Mouse (Mus musculus) limb, embryonic 11.5 days (tissue): ENCODE results near the gene Eif3k. TPM values are rescaled to one million over a fixed set of nuclear protein-coding genes. Genes with fewer than 3 reads are reported as not detected.
A peak's percentile ranks its signal among the peaks of the same experiment; 100 is the strongest.

Source experiments
- ATAC-seq: fragments of 200-750 bp; cut with Nextera tagmentation; 2 replicates; pipeline ENCODE4 v1.8.0; 2017; ENCODE audit warnings: low read depth; ENCODE audit not compliant: insufficient number of reproducible peaks, low FRiP score, low TSS enrichment
- DNase-seq: peaks from one replicate; pipeline ENCODE4 v3.0.0-alpha.2; 2015; ENCODE audit warnings: low spot score
- H3K27ac ChIP-seq: fragments of 300-500 bp; sonication (generic); replicated peaks from 2 replicates; pipeline ENCODE4 v1.5.1; 2014; ENCODE audit warnings: low read depth, mild to moderate bottlenecking, low read length
- H3K27me3 ChIP-seq: fragments of 300-500 bp; sonication (generic); 2 replicates; pipeline ENCODE4 v1.6.1; 2014; ENCODE audit warnings: mild to moderate bottlenecking, low read length, mixed read lengths; ENCODE audit not compliant: control insufficient read depth, insufficient read depth
- H3K36me3 ChIP-seq: fragments of 300-500 bp; sonication (generic); 2 replicates; pipeline ENCODE4 v1.6.1; 2014; ENCODE audit warnings: mild to moderate bottlenecking, low read length, moderate library complexity, mixed read lengths; ENCODE audit not compliant: control insufficient read depth, insufficient read depth
- H3K4me1 ChIP-seq: fragments of 300-500 bp; sonication (generic); 2 replicates; pipeline ENCODE4 v1.6.1; 2014; ENCODE audit warnings: low read length, mixed read lengths; ENCODE audit not compliant: control insufficient read depth, insufficient read depth
- H3K4me2 ChIP-seq: fragments of 300-500 bp; sonication (generic); 2 replicates; pipeline ENCODE4 v1.6.1; 2014; ENCODE audit warnings: low read depth, mild to moderate bottlenecking, moderate library complexity; ENCODE audit not compliant: severe bottlenecking
- H3K4me3 ChIP-seq: fragments of 300-500 bp; sonication (generic); 2 replicates; pipeline ENCODE4 v1.5.1; 2014; ENCODE audit warnings: low read depth, low read length
- H3K9ac ChIP-seq: fragments of 300-500 bp; sonication (generic); 2 replicates; pipeline ENCODE4 v1.6.1; 2014; ENCODE audit warnings: mild to moderate bottlenecking, low read length
- H3K9me3 ChIP-seq: fragments of 300-500 bp; sonication (generic); 2 replicates; pipeline ENCODE4 v1.6.1; 2016; ENCODE audit warnings: low read length; ENCODE audit not compliant: control insufficient read depth
- WGBS: fragments of 180-500 bp; shearing (Covaris S2); extraction: QIAGEN DNeasy Blood & Tissue Kit; methylation state at CpG from one replicate; pipeline ENCODE4 v1.1.7; 2014; 5-methylcytosine and 5-hydroxymethylcytosine counted together
- polyA plus RNA-seq: library from polyadenylated mRNA; unstranded; fragments of >200 nt; fragmentation: Nextera tagmentation; extraction: Ambion mirVana; gene quantifications from 2 replicates; pipeline ENCODE4 v1.2.1, GENCODE M21; 2014

Gene Eif3k
- polyA plus RNA-seq, 1 experiment from 2014 or later, result 476 TPM

DNA sequence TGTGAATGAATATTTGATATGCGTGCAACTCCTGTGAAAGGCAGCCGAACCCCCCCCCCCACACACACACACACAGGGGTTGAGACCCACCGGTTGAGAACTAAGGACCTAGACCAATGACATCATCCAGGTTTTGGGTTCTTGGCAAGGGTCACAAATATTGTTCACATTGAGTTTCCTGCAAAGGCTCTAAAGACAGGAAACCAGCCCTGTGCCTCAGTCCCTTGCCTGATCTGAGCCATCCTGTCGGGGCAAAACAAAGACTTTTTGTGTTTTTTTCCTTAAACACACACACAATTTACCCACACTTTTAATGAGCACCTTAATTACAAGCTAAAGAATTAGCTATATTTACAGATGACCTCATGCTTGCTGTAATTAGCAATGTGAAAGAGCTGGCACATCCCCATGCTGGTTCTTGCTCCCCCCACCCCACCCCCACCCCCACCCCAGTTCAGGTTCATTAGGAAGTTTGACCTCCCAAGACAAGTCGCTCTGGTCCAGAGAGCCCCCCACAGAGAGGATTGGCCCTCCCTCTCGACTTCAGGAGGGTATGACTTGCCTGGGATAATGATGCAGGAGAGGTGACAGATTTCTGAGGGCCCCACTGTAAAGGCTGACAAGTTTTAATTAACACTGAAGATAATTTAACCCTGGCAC, 36.8 kb downstream of the Eif3k start:
- Histone ChIP-seq H3K4me2 (peak overlapping the region; percentile 26), H3K27me3 (no peaks in the 10 kb centered on the region), H3K27ac (peak overlapping the region; percentile 91), H3K9ac (no peak overlapping the region), H3K9me3 (no peaks in the 10 kb centered on the region), H3K4me1 (peaks cover 53% of the 10 kb centered on the region), H3K36me3 (peaks cover 2% of the 10 kb centered on the region; the same call in 1 of the 2 replicates), H3K4me3 (no peak overlapping the region)
- 39% methylated on average over 6 of the region's 6 CpGs for WGBS
- DNase-seq, result no peak
- no peak for ATAC-seq

- H3K4me1 ChIP-seq, result peaks cover 46% of the 10 kb centered on the region
- no peak for DNase-seq
- peaks cover 2% of the 10 kb centered on the region; the same call in 1 of the 2 replicates for H3K36me3 ChIP-seq
These were observed 38.0 kb downstream of the Eif3k start for GRCm38 (mm10) chr7:28943451-28944180.

DNA sequence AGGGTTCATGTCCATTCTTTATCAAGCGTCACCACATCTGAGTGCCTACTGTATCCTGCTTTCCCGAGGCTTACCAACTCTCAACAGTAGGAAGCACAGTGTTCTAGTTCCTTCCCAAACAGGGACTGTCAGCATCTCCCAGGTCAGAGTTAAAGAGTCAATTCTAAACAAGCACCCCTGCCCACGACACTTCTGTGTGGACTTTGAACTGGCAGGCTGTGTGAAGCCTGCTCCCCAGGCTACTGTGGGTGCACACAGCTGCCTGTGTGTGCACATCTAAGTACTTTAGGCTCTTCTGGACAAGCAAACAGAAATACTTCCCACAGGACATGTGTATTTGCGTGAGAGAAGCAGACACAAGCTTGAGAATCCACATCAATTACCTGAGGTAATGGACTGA, 40.1 kb downstream of the Eif3k start:
- H3K4me1 ChIP-seq, result peaks cover 36% of the 10 kb centered on the region
- WGBS, result 79% methylated on average over 4 of the region's 4 CpGs
- no peak for ATAC-seq

More at GRCm38 (mm10) chr7:28943451-28944180, 38.0 kb downstream of the Eif3k start:
- Histone ChIP-seq H3K27me3 (no peaks in the 10 kb centered on the region), H3K4me2 (no peak overlapping the region), H3K9ac (no peak overlapping the region), H3K4me3 (no peak overlapping the region), H3K27ac (no peak overlapping the region), H3K9me3 (no peaks in the 10 kb centered on the region)
- ATAC-seq, result no peak
- 72% methylated on average over 5 of the region's 5 CpGs for WGBS

DNA sequence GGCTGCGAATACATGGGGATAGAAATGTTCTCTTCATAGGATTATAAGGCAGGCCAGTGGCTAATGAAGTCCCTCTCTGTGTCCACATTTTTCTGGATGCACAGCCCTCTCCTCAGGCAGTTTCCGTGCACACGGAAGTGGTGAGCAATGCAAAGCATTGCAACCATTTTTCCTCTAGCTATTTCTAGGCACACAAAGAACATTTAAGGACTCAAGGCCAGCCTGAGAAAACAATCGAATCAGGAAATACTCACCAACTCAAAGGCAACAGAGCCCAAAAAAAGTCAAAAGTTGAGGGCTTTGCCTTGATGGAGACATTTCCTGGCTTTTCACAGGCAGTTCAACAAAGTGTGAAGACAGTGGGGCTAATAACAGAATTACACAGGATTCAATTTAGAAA, 40.5 kb downstream of the Eif3k start:
- H3K4me3 ChIP-seq, result no peak overlapping the region
- peaks cover 32% of the 10 kb centered on the region for H3K4me1 ChIP-seq
- H3K27me3 ChIP-seq, result no peaks in the 10 kb centered on the region
- no peak overlapping the region for H3K9ac ChIP-seq
- DNase-seq (no peak), ATAC-seq (no peak)
- peak overlapping the region; percentile 47; the same call in 1 of the 2 replicates for H3K27ac ChIP-seq
- peaks cover 2% of the 10 kb centered on the region; the same call in 1 of the 2 replicates for H3K36me3 ChIP-seq
- H3K4me2 ChIP-seq, result no peak overlapping the region
- no peaks in the 10 kb centered on the region for H3K9me3 ChIP-seq
- whole genome bisulfite sequencing, result 89% methylated on average over 4 of the region's 4 CpGs

More for the DNA sequence above, 40.1 kb downstream of the Eif3k start:
- H3K4me3 ChIP-seq, result no peak overlapping the region
- no peak overlapping the region for H3K9ac ChIP-seq
- no peak overlapping the region for H3K4me2 ChIP-seq
- peaks cover 2% of the 10 kb centered on the region; the same call in 1 of the 2 replicates for H3K36me3 ChIP-seq
- H3K27ac ChIP-seq, result peak overlapping the region; percentile 47; the same call in 1 of the 2 replicates
- H3K27me3 ChIP-seq, result no peaks in the 10 kb centered on the region
- no peaks in the 10 kb centered on the region for H3K9me3 ChIP-seq
- DNase-seq, result no peak

DNA sequence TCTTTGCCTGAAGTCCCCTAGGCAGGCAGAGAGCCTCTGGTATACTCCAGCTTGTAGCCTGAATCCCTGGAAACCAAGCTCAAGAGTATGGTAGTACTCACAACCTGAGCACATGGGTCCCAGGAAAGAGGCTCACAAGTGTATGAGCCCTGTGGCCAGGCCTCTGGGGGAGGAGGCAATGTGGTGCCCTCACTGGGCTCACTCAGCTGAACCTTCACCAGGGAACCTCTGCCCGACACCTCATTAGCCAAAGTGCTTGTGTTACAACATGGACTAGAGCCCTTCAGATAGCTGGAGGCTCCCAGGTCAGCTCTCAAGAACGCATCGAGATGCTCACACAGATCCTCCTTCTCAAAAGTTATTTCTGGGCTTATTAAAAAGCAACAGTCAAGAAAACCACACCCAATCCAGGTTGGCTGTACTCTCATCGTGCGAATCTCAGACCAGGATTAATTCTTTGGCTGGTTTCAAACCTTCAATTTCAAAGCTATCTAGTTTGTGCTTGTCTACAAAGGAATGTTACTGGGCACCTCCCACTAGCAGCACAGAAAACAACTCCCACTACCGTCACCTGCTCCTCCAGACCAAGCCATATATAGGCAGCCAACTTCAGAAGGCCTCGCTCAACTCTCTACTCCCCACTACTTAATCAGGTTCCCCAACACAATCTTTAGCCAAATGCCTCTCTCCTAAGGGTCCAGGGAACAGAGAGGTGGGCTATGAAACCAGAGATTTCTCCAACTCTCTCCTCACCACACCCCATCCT, 42.1 kb downstream of the Eif3k start:
- Histone ChIP-seq H3K9me3 (no peaks in the 10 kb centered on the region), H3K27me3 (no peaks in the 10 kb centered on the region), H3K4me3 (no peak overlapping the region), H3K36me3 (peaks cover 2% of the 10 kb centered on the region; the same call in 1 of the 2 replicates), H3K4me1 (peaks cover 17% of the 10 kb centered on the region), H3K27ac (peak overlapping the region; percentile 5; the same call in 1 of the 2 replicates), H3K9ac (no peak overlapping the region), H3K4me2 (no peak overlapping the region)
- WGBS, result 82% methylated on average over 7 of the region's 7 CpGs
- no peak for DNase-seq
- ATAC-seq, result no peak

DNA sequence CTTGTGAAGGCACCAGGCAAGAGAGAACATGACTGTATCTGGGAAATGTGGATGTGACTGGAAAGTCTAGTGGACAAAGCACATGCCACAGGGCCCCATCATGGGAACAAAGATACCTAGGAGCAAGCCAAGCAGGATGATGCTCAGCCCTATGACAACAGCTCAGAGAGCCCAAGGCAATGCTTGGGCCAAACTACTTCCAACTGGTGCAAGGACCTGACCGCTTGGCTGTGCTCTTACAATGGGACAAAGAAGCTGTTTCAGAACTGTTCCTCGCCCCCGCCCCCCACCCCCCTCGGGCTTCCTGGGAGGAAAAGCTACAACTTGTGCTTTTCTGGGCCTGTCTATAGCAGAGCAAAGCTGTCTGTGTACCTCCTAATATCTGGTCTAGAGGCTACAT, 43.0 kb downstream of the Eif3k start:
- DNase-seq (no peak), ATAC-seq (no peak)
- Histone ChIP-seq H3K4me3 (no peak overlapping the region), H3K9me3 (no peaks in the 10 kb centered on the region), H3K4me2 (no peak overlapping the region), H3K27ac (no peak overlapping the region), H3K4me1 (peaks cover 12% of the 10 kb centered on the region), H3K36me3 (no peaks in the 10 kb centered on the region; the same call in 1 of the 2 replicates), H3K9ac (no peak overlapping the region), H3K27me3 (no peaks in the 10 kb centered on the region)
- WGBS, result 95% methylated on average over 4 of the region's 4 CpGs

- 72% methylated on average over 4 of the region's 4 CpGs for WGBS
- no peak overlapping the region for H3K4me3 ChIP-seq
- H3K9me3 ChIP-seq, result no peaks in the 10 kb centered on the region
- no peaks in the 10 kb centered on the region for H3K36me3 ChIP-seq
- no peak overlapping the region for H3K4me2 ChIP-seq
- no peak overlapping the region; the same call in 1 of the 2 replicates for H3K27ac ChIP-seq
- DNase-seq, result no peak
- H3K4me1 ChIP-seq, result peaks cover 9% of the 10 kb centered on the region; the same call in 1 of the 2 replicates
- no peak overlapping the region for H3K9ac ChIP-seq
- no peaks in the 10 kb centered on the region for H3K27me3 ChIP-seq
- no peak for ATAC-seq
These were observed 44.9 kb downstream of the Eif3k start for GRCm38 (mm10) chr7:28936787-28937186.

- no peak overlapping the region for H3K4me3 ChIP-seq
- WGBS, result 93% methylated on average over 2 of the region's 2 CpGs
- no peaks in the 10 kb centered on the region for H3K27me3 ChIP-seq
- no peaks in the 10 kb centered on the region for H3K9me3 ChIP-seq
- H3K9ac ChIP-seq, result no peak overlapping the region
- peaks cover 20% of the 10 kb centered on the region for H3K4me1 ChIP-seq
- H3K4me2 ChIP-seq, result no peak overlapping the region
- ATAC-seq (no peak), DNase-seq (no peak)
- H3K27ac ChIP-seq, result no peak overlapping the region
- no peaks in the 10 kb centered on the region for H3K36me3 ChIP-seq
These were observed 47.8 kb downstream of the Eif3k start for GRCm38 (mm10) chr7:28933825-28934224.
